Mouse (Mus musculus): ENCODE measurements around the gene Ipo4. TPM values are rescaled to one million over a fixed set of nuclear protein-coding genes. Genes with fewer than 3 reads are reported as not detected.

The Ipo4 gene
- total RNA-seq, 1 experiment from 2014 or later = 23.0 TPM

Other genes starting within 250 kb of the Ipo4 start
- gene Dhrs4, start 157.2 kb downstream of the Ipo4 start, total RNA-seq (2017) = 77.1 and 95.0 TPM in 2 replicates
- 0.15 and 2.1 TPM in 2 replicates for gene Carmil3, start 145.3 kb downstream of the Ipo4 start, total RNA-seq (2017)
- gene Cpne6, start 125.5 kb downstream of the Ipo4 start, total RNA-seq (2017) = not detected in 2 replicates
- not detected in 2 replicates for gene Nrl, start 111.0 kb downstream of the Ipo4 start, total RNA-seq (2017)
- 47.8 and 51.1 TPM in 2 replicates for gene Pck2, start 95.7 kb downstream of the Ipo4 start, total RNA-seq (2017)
- 41.6 and 79.5 TPM in 2 replicates for gene Dcaf11, start 76.0 kb downstream of the Ipo4 start, total RNA-seq (2017)
- not detected in 2 replicates for gene A730061H03Rik, start 75.6 kb downstream of the Ipo4 start, total RNA-seq (2017)
- gene Fitm1, start 60.3 kb downstream of the Ipo4 start, total RNA-seq (2017) = 1.3 TPM in 1 of 2 replicates, not detected in the other
- gene Psme1, start 57.8 kb downstream of the Ipo4 start, total RNA-seq (2017) = 329 and 372 TPM in 2 replicates
- 19.1 and 24.3 TPM in 2 replicates for gene Emc9, start 50.7 kb downstream of the Ipo4 start, total RNA-seq (2017)
- gene Psme2, start 44.8 kb downstream of the Ipo4 start, total RNA-seq (2017) = 217 and 241 TPM in 2 replicates
- 11.9 and 21.2 TPM in 2 replicates for gene Rnf31, start 44.2 kb downstream of the Ipo4 start, total RNA-seq (2017)
- 38.5 and 39.8 TPM in 2 replicates for gene Irf9, start 32.4 kb downstream of the Ipo4 start, total RNA-seq (2017)
- gene Rec8, start 17.9 kb downstream of the Ipo4 start, total RNA-seq (2017) = 8.1 and 12.7 TPM in 2 replicates
- gene Gm49378, start 1.9 kb upstream of the Ipo4 start, total RNA-seq (2017) = 0.87 and 9.9 TPM in 2 replicates
- gene Tm9sf1, start 7.8 kb upstream of the Ipo4 start, total RNA-seq (2017) = 42.8 and 66.8 TPM in 2 replicates
- 0.27 and 0.82 TPM in 2 replicates for gene Tssk4, start 14.2 kb upstream of the Ipo4 start, total RNA-seq (2017)
- 26.2 and 28.2 TPM in 2 replicates for gene Mdp1, start 24.6 kb upstream of the Ipo4 start, total RNA-seq (2017)
- gene Gmpr2, start 36.0 kb upstream of the Ipo4 start, total RNA-seq (2017) = 39.3 and 46.1 TPM in 2 replicates
- gene Nedd8, start 36.2 kb upstream of the Ipo4 start, total RNA-seq (2017) = 345 and 391 TPM in 2 replicates
- 20.9 and 24.1 TPM in 2 replicates for gene Tinf2, start 45.9 kb upstream of the Ipo4 start, total RNA-seq (2017)
- gene Tgm1, start 78.0 kb upstream of the Ipo4 start, total RNA-seq (2017) = 1.9 and 2.8 TPM in 2 replicates
- 11.6 and 15.0 TPM in 2 replicates for gene Rabggta, start 86.3 kb upstream of the Ipo4 start, total RNA-seq (2017)
- gene Dhrs1, start 109.7 kb upstream of the Ipo4 start, total RNA-seq (2017) = 8.3 and 23.9 TPM in 2 replicates
- 21.4 and 22.7 TPM in 2 replicates for gene Nop9, start 109.7 kb upstream of the Ipo4 start, total RNA-seq (2017)
- 0.14 and 1.1 TPM in 2 replicates for gene Cideb, start 122.5 kb upstream of the Ipo4 start, total RNA-seq (2017)
- gene Ltb4r2, start 125.5 kb upstream of the Ipo4 start, total RNA-seq (2017) = 0.46 and 0.49 TPM in 2 replicates
- 1.5 and 6.3 TPM in 2 replicates for gene Ltb4r1, start 130.0 kb upstream of the Ipo4 start, total RNA-seq (2017)
- gene Adcy4, start 148.1 kb upstream of the Ipo4 start, total RNA-seq (2017) = not detected in 2 replicates
- 33.0 and 43.3 TPM in 2 replicates for gene Ripk3, start 152.9 kb upstream of the Ipo4 start, total RNA-seq (2017)
- gene Nfatc4, start 187.2 kb upstream of the Ipo4 start, total RNA-seq (2017) = not detected in 2 replicates
- gene Nynrin, start 218.1 kb upstream of the Ipo4 start, total RNA-seq (2017) = 5.9 and 6.5 TPM in 2 replicates
- not detected in 2 replicates for gene Cbln3, start 248.4 kb upstream of the Ipo4 start, total RNA-seq (2017)
- 17.4 and 20.9 TPM in 2 replicates for gene Khnyn, start 249.0 kb upstream of the Ipo4 start, total RNA-seq (2017)

All from common myeloid progenitor, adult 5-6 weeks (primary cell).